Mouse (Mus musculus): ENCODE results near the gene Adat1. TPM values are rescaled to one million over a fixed set of nuclear protein-coding genes. Genes with fewer than 3 reads are reported as not detected.

Adat1 gene
- polyA plus RNA-seq, 1 experiment from 2014 or later = 8.9 TPM

- Histone ChIP-seq H3K27ac (no peak overlapping the region), H3K27me3 (replicated peaks) (no peaks in the 10 kb centered on the region), H3K4me2 (no peak overlapping the region), H3K4me3 (no peak overlapping the region), H3K4me1 (peaks cover 2% of the 10 kb centered on the region; the same call in 1 of the 2 replicates), H3K9ac (no peak overlapping the region), H3K9me3 (no peaks in the 10 kb centered on the region), H3K36me3 (replicated peaks) (peaks cover 47% of the 10 kb centered on the region)
- ATAC-seq (replicated peaks) = no peak
These were observed 12.7 kb upstream of the Adat1 start for GRCm38 (mm10) chr8:112004754-112005153.

- peak; percentile 11; the same call in 1 of the 2 replicates for ATAC-seq (replicated peaks)
- Histone ChIP-seq H3K9ac (no peak overlapping the region), H3K27ac (no peak overlapping the region), H3K36me3 (replicated peaks) (peaks cover 29% of the 10 kb centered on the region), H3K4me1 (peaks cover 8% of the 10 kb centered on the region), H3K9me3 (no peaks in the 10 kb centered on the region), H3K4me2 (peak overlapping the region; percentile 76; the same call in 1 of the 2 replicates), H3K4me3 (peak overlapping the region; percentile 89), H3K27me3 (replicated peaks) (no peaks in the 10 kb centered on the region)
- WGBS = 77% methylated on average over 3 of the region's 3 CpGs
These were observed 569 bp upstream of the Adat1 start for GRCm38 (mm10) chr8:111992703-111993039.

- no peaks in the 10 kb centered on the region for H3K27me3 ChIP-seq (replicated peaks)
- ATAC-seq (replicated peaks) = no peak
- H3K4me3 ChIP-seq = peak overlapping the region; percentile 89
- H3K4me1 ChIP-seq = peaks cover 8% of the 10 kb centered on the region
- peaks cover 24% of the 10 kb centered on the region for H3K36me3 ChIP-seq (replicated peaks)
- peak overlapping the region; percentile 73; the same call in 1 of the 2 replicates for H3K9ac ChIP-seq
- H3K27ac ChIP-seq = no peak overlapping the region
- peak overlapping the region; percentile 76 for H3K4me2 ChIP-seq
- H3K9me3 ChIP-seq = no peaks in the 10 kb centered on the region
- 65% methylated on average over 8 of the region's 8 CpGs for WGBS
These were observed 824 bp downstream of the Adat1 start for GRCm38 (mm10) chr8:111991278-111991677.

- Histone ChIP-seq H3K36me3 (replicated peaks) (peaks cover 16% of the 10 kb centered on the region), H3K9ac (no peak overlapping the region)
- WGBS = 11% methylated on average over 7 of the region's 7 CpGs
These were observed 2.2 kb downstream of the Adat1 start for GRCm38 (mm10) chr8:111989911-111990310.

DNA sequence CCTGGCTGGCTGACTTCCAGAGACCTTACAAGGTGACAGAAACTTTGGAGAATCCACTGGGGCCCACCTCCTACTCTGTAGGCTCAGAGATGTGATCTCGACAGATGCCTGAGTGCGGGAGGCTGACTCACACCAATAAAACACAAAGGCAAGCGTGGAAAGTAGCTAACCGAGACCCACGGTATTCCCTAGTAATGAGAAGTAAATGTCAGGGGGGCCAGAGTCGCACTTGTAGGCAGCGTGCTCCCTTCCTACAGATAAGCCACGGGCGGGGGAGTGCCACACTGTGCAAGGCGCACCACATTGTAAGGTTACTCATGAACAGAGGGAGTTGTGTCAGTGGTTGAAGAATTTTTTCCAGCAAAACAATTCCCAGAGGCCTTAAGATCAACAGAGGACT lies 7.6 kb downstream of the Adat1 start:
- Histone ChIP-seq H3K9me3 (no peaks in the 10 kb centered on the region), H3K4me1 (no peaks in the 10 kb centered on the region), H3K27ac (no peak overlapping the region), H3K36me3 (replicated peaks) (0 out of 2 replicates have a peak, but pooled peaks cover 4% of the 10 kb centered on the region), H3K27me3 (replicated peaks) (no peaks in the 10 kb centered on the region), H3K9ac (no peak overlapping the region), H3K4me2 (no peak overlapping the region), H3K4me3 (no peak overlapping the region)
- no peak for ATAC-seq (replicated peaks)
- 91% methylated on average over 10 of the region's 10 CpGs for WGBS

More at GRCm38 (mm10) chr8:111989911-111990310, 2.2 kb downstream of the Adat1 start:
- no peak overlapping the region for H3K27ac ChIP-seq
- no peak overlapping the region for H3K4me3 ChIP-seq
- no peaks in the 10 kb centered on the region for H3K9me3 ChIP-seq
- ATAC-seq (replicated peaks) = no peak
- H3K27me3 ChIP-seq (replicated peaks) = no peaks in the 10 kb centered on the region
- H3K4me2 ChIP-seq = no peak overlapping the region
- H3K4me1 ChIP-seq = peaks cover 8% of the 10 kb centered on the region

GRCm38 (mm10) chr8:111982116-111982515 lies 10.0 kb downstream of the Adat1 start:
- no peaks in the 10 kb centered on the region for H3K27me3 ChIP-seq (replicated peaks)
- 82% methylated on average over 7 of the region's 7 CpGs for WGBS
- no peak overlapping the region for H3K4me2 ChIP-seq
- no peak overlapping the region for H3K27ac ChIP-seq
- no peak for ATAC-seq (replicated peaks)
- H3K9ac ChIP-seq = no peak overlapping the region
- H3K36me3 ChIP-seq (replicated peaks) = 0 out of 2 replicates have a peak, but pooled peaks cover 4% of the 10 kb centered on the region
- H3K4me1 ChIP-seq = no peaks in the 10 kb centered on the region
- no peak overlapping the region for H3K4me3 ChIP-seq
- no peaks in the 10 kb centered on the region for H3K9me3 ChIP-seq

DNA sequence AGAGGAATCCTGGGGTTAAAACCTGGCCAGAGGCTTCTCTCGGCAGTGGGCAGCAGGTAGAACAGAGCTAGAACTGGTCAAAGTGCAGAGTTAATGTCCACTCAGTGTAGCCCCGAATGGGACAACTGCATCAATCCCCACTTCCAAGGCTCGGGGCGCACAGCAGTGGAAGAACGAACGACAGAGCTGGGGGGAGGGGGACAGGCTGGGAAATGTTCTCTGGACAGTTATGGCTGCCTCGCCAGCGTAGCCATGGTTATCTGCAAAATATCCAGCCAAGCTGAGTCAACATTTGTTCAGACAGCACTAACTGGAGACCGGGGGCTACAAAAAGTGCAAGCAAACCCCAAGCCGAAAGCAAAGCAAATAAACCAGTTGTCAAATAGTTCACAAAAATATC lies 14.0 kb downstream of the Adat1 start:
- Histone ChIP-seq H3K36me3 (replicated peaks) (0 out of 2 replicates have a peak, but pooled peaks cover 11% of the 10 kb centered on the region), H3K4me2 (no peak overlapping the region), H3K4me1 (no peaks in the 10 kb centered on the region), H3K4me3 (no peak overlapping the region), H3K27ac (no peak overlapping the region), H3K9me3 (no peaks in the 10 kb centered on the region), H3K9ac (no peak overlapping the region), H3K27me3 (replicated peaks) (no peaks in the 10 kb centered on the region)
- no peak for ATAC-seq (replicated peaks)
- 80% methylated on average over 10 of the region's 10 CpGs for WGBS

- Histone ChIP-seq H3K27me3 (replicated peaks) (no peaks in the 10 kb centered on the region), H3K4me1 (no peaks in the 10 kb centered on the region), H3K4me3 (no peak overlapping the region), H3K9me3 (no peaks in the 10 kb centered on the region), H3K27ac (no peak overlapping the region), H3K9ac (no peak overlapping the region), H3K4me2 (no peak overlapping the region), H3K36me3 (replicated peaks) (0 out of 2 replicates have a peak, but pooled peaks cover 8% of the 10 kb centered on the region)
- WGBS = 84% methylated on average over 2 of the region's 2 CpGs
- ATAC-seq (replicated peaks) = no peak
These were observed 15.8 kb downstream of the Adat1 start for GRCm38 (mm10) chr8:111976326-111976725.

DNA sequence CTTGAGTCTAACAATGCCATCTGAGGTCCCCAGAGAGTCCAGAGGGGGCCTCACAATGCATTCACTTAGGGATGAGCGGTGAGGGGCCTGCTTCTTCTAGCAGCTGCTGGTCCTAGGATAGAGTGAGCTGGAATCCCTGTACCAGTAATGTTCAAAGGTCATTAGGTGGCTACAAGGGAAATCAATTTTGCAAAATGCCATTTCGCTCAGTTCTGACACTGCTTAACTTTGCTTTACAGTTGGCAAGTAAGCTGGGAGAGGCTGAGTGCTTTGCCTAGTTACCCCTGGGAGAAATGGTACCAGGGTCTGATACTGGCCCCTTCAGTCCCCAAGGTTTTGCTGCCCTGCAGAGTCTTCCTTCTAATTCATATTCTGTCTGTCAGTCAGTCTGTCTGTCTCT lies 16.4 kb downstream of the Adat1 start:
- Histone ChIP-seq H3K4me2 (no peak overlapping the region), H3K4me3 (no peak overlapping the region), H3K27me3 (replicated peaks) (no peaks in the 10 kb centered on the region), H3K27ac (no peak overlapping the region), H3K4me1 (no peaks in the 10 kb centered on the region), H3K9ac (no peak overlapping the region), H3K9me3 (no peaks in the 10 kb centered on the region), H3K36me3 (replicated peaks) (0 out of 2 replicates have a peak, but pooled peaks cover 8% of the 10 kb centered on the region)
- 91% methylated on average over 2 of the region's 2 CpGs for whole genome bisulfite sequencing
- no peak for ATAC-seq (replicated peaks)

- H3K36me3 ChIP-seq (replicated peaks) = 0 out of 2 replicates have a peak, but pooled peaks cover 8% of the 10 kb centered on the region
- no peaks in the 10 kb centered on the region for H3K9me3 ChIP-seq
- H3K4me3 ChIP-seq = no peak overlapping the region
- no peak overlapping the region for H3K27ac ChIP-seq
- no peaks in the 10 kb centered on the region for H3K27me3 ChIP-seq (replicated peaks)
- WGBS = 95% methylated on average over 12 of the region's 12 CpGs
- H3K4me1 ChIP-seq = no peaks in the 10 kb centered on the region
- no peak overlapping the region for H3K9ac ChIP-seq
- no peak overlapping the region for H3K4me2 ChIP-seq
- ATAC-seq (replicated peaks) = no peak
These were observed 18.0 kb downstream of the Adat1 start for GRCm38 (mm10) chr8:111974138-111974537.

- no peak for ATAC-seq (replicated peaks)
These were observed 23.1 kb downstream of the Adat1 start for GRCm38 (mm10) chr8:111968991-111969390.

DNA sequence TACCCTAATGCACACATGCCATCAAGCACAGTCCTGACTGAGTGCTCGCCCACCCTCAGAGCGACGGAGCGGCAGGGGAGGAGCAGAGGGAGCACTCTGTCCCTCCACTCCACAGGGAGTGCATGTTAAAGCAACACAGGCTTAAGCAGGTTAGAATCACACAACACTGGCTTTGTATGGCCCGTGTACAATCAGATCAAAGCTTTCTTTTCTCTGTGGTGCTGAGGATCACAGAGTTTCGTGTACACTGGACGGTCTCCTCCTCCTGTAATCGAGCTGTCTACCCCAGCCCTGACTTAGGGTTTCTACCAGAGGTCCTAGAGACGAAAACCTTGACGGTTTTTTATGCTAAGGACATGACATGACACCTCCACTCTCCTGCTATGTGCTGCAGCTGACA lies 23.6 kb downstream of the Adat1 start:
- H3K4me3 ChIP-seq = no peak overlapping the region
- H3K27ac ChIP-seq = no peak overlapping the region
- H3K4me1 ChIP-seq = no peaks in the 10 kb centered on the region
- 73% methylated on average over 10 of the region's 10 CpGs for WGBS
- no peaks in the 10 kb centered on the region for H3K27me3 ChIP-seq (replicated peaks)
- H3K36me3 ChIP-seq (replicated peaks) = 0 out of 2 replicates have a peak, but pooled peaks cover 5% of the 10 kb centered on the region
- H3K4me2 ChIP-seq = no peak overlapping the region
- no peak for ATAC-seq (replicated peaks)
- H3K9me3 ChIP-seq = no peaks in the 10 kb centered on the region
- H3K9ac ChIP-seq = no peak overlapping the region

More at GRCm38 (mm10) chr8:111968991-111969390, 23.1 kb downstream of the Adat1 start:
- WGBS = 27% methylated on average over 5 of the region's 5 CpGs
- no peaks in the 10 kb centered on the region for H3K9me3 ChIP-seq
- H3K4me1 ChIP-seq = no peaks in the 10 kb centered on the region
- H3K36me3 ChIP-seq (replicated peaks) = 0 out of 2 replicates have a peak, but pooled peaks cover 5% of the 10 kb centered on the region
- no peak overlapping the region for H3K9ac ChIP-seq
- no peak overlapping the region for H3K4me2 ChIP-seq
- no peaks in the 10 kb centered on the region for H3K27me3 ChIP-seq (replicated peaks)
- no peak overlapping the region for H3K4me3 ChIP-seq
- H3K27ac ChIP-seq = no peak overlapping the region

DNA sequence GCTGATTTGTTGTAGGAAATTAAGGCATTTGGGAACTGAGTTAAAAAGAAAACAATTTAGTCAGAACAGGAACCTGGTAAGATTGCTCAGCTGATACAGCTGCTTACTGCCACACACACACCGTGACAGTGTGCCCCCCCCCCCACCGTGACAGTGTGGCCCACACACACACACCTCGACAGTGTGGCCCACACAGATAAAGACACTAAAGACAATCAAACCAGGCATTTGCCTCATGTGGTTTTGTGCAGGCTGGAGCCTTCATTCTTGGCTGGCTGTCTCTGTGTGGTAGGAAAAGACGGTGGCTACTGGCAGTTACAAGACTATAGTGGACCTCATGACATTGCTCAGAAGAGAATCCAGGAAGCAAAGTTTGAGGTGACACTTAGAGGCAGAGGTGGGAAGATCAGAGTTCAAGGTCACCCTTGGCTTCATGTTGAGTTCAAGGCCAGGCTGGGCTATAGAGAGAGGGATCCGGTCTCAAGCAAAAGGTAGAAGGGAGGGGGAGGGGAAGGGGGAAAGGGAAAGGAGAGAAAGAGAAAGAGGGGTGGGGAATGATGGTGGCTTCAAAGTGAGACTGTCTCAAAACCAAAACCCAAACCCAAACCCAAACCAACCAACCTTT lies 24.7 kb downstream of the Adat1 start:
- no peaks in the 10 kb centered on the region for H3K27me3 ChIP-seq (replicated peaks)
- H3K36me3 ChIP-seq (replicated peaks) = no peaks in the 10 kb centered on the region
- H3K9ac ChIP-seq = no peak overlapping the region
- no peak overlapping the region for H3K27ac ChIP-seq
- H3K4me2 ChIP-seq = no peak overlapping the region
- no peaks in the 10 kb centered on the region for H3K9me3 ChIP-seq
- no peaks in the 10 kb centered on the region for H3K4me1 ChIP-seq
- 84% methylated on average over 5 of the region's 5 CpGs for WGBS
- no peak overlapping the region for H3K4me3 ChIP-seq
- no peak for ATAC-seq (replicated peaks)
